Mouse (Mus musculus) CH12.LX (cell line): ENCODE measurements around the gene Pacsin1.

ENCODE experiments used
- BHLHE40 ChIP-seq: IDR thresholded peaks from 2 replicates; pipeline ENCODE4 v1.6.1; 2011; ENCODE audit warnings: mild to moderate bottlenecking, low read depth, low read length, improper control_type of control experiment
- CHD2 ChIP-seq: IDR thresholded peaks from 2 replicates; pipeline ENCODE4 v1.6.1; 2011; ENCODE audit warnings: low read length, improper control_type of control experiment
- CTCF ChIP-seq, 2 experiments: IDR thresholded peaks in 1 of 2; conservative IDR thresholded peaks in 1 of 2; 2 replicates each; pipeline ENCODE4 v1.5.1; 2011 to 2012; ENCODE audit warnings: low read depth in 2 of 2, low read length in 2 of 2, improper control_type of control experiment in 1 of 2, inconsistent platforms in 1 of 2, mild to moderate bottlenecking in 1 of 2, moderate library complexity in 1 of 2
- GABPA ChIP-seq: IDR thresholded peaks from 2 replicates; pipeline ENCODE4 v1.6.1; 2012; ENCODE audit warnings: low read depth, low read length, improper control_type of control experiment, inconsistent platforms; ENCODE audit not compliant: insufficient replicate concordance
- POLR2A ChIP-seq: IDR thresholded peaks from 2 replicates; pipeline ENCODE4 v1.6.1; 2011; ENCODE audit warnings: low read depth, mild to moderate bottlenecking, improper control_type of control experiment, low read length
- ZC3H11A ChIP-seq: IDR thresholded peaks from 2 replicates; pipeline ENCODE4 v1.6.1; 2012; ENCODE audit warnings: low read depth, mild to moderate bottlenecking, inconsistent platforms, low read length, improper control_type of control experiment

DNA sequence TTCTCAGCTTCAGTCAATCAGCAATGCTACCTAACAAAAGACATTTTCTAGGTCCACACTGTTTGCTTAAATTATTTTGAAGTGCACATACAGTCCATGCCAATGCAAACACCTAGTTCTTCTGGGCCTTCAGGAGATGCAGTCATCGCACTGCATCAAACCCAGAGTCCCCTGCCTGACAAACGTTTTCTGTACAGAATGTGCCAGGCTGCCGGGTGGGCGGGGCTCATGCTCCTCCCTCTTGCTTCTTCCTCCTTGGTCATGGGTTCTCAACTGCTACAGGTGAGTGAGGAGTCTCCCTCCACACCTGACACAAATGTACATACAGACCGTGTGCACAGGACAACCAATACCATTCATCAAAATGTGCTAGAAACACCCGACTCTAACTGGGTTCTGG, 104.9 kb downstream of the Pacsin1 start:
- no peak for TF ChIP-seq GABPA
- TF ChIP-seq CTCF (conservative IDR thresholded peaks at IDR 0.05 in 1 of 2, IDR thresholded peaks at IDR 0.05 in 1 of 2; ENCODE audit: low read depth in 2 of 2, low read length in 2 of 2), result no peak
- no peak for TF ChIP-seq BHLHE40
- no peak for TF ChIP-seq ZC3H11A
- TF ChIP-seq POLR2A, result no peak
- no peak for TF ChIP-seq CHD2
